Mouse (Mus musculus) ES-Bruce4 (cell line): ENCODE measurements around the gene Vti1b.

Experiments
- CTCF ChIP-seq: IDR thresholded peaks from one replicate; pipeline ENCODE4 v1.8.1; 2011; ENCODE audit warnings: low read depth, low read length
- EP300 ChIP-seq: IDR thresholded peaks from 2 replicates; pipeline ENCODE4 v1.6.1; 2011; ENCODE audit warnings: low read depth, low read length; ENCODE audit not compliant: insufficient read depth
- POLR2A ChIP-seq: IDR thresholded peaks from one replicate; pipeline ENCODE4 v1.8.1; 2011; ENCODE audit warnings: low read length; ENCODE audit not compliant: insufficient read depth

DNA sequence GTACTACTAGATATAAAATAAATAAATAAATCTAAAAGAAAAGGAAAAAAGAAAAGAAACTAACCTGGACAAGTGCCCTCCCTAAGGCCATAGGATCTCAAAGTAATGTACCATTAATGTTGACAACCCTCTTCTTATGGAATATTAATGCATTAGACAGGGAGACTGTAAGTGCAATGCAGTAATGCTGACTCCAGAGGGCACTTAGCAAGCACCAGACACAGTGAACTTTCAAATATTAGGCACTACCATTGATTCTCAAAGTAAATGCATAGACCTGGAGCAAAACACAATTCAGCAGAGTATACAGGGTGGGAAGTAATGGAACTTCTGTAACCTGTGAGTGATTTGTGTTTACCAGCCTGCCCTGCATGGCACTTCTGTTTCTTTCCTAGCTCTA lies 3.3 kb downstream of the Vti1b start:
- TF ChIP-seq CTCF (no peak), POLR2A (no peak), EP300 (no peak)
